Mouse (Mus musculus) lung, postnatal 0 days (tissue): ENCODE measurements around the gene Chmp5.

Experiments used
- CTCF ChIP-seq: IDR thresholded peaks from 2 replicates; pipeline ENCODE4 v1.5.1; 2016; ENCODE audit warnings: antibody characterized with exemption, mild to moderate bottlenecking
- EP300 ChIP-seq: IDR thresholded peaks from 2 replicates; pipeline ENCODE4 v1.6.1; 2016; ENCODE audit warnings: antibody characterized with exemption, mild to moderate bottlenecking, control low read depth

DNA sequence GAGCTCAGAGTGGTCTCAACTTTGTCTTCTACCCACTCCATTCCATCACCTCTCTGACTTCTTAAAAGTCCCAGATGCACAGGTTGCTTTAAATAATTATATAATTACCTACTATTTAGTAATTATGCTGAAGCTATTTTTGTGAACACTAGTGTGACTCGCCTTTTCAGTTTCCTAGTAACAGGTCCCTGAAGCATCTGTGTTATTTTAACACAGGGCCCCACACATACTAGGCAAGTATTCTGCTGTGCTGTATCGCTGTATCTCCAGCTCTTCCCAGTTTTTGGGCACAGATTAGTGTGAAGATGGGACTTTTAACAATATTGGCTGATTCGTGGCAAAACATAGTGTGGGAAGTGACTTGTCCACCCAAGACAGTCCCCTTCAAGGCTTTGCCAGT, 15.3 kb downstream of the Chmp5 start:
- TF ChIP-seq CTCF: no peak
- no peak for TF ChIP-seq EP300
